Mouse (Mus musculus): ENCODE measurements around the gene Lmntd1.

Gene Lmntd1

DNA sequence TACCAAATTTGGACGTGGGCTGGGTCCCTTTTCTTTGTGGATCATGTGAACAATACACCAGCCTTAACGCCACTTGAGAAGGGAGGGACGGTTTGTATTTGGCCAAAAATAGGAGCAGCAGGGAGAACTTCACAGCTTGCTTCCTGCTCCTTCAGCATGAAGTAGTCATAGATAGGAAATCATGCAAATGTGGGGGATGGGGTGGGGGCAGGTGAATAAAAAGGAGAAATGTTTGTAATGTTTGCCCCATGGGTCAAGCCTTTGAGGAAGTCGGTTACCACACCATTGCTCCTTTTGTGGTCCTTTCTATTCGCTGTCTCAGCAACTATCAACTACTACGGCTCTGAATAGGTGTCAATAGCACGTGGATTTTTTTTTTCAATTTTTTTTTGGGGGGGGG is 60.9 kb downstream of the Lmntd1 start:
- DNase-seq (ENCODE audit: low read depth, low spot score), result peak; percentile 59
- H3K27me3 ChIP-seq (ENCODE audit: control insufficient read depth, insufficient read depth, low read length, poor library complexity, severe bottlenecking), result no peaks in the 10 kb centered on the region
- H3K36me3 ChIP-seq (ENCODE audit: control insufficient read depth, insufficient read depth, low read length, poor library complexity, severe bottlenecking), result no peaks in the 10 kb centered on the region

DNA sequence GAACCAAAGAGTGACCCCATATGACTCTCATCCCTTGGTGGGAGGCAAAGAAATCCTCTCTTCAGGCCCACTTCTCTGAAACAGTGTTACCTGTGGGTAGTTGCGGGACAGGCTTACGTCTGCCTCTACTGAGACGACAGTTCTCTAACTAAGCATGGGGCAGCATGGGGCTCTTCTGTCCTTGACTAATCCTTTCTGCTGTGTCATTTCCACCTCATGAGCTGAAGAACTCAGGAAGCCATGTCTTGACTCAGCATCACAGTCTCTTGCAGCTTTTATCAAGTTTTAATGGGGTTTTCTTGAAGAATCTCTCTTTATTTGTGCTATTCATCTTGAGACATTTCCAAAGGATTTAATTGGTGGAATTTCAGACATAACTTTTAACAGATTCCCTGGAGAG is 61.3 kb downstream of the Lmntd1 start:
- DNase-seq (ENCODE audit: low read depth, low spot score), result peak; percentile 12
- no peaks in the 10 kb centered on the region for H3K36me3 ChIP-seq (ENCODE audit: control insufficient read depth, insufficient read depth, low read length, poor library complexity, severe bottlenecking)
- no peaks in the 10 kb centered on the region for H3K27me3 ChIP-seq (ENCODE audit: control insufficient read depth, insufficient read depth, low read length, poor library complexity, severe bottlenecking)

DNA sequence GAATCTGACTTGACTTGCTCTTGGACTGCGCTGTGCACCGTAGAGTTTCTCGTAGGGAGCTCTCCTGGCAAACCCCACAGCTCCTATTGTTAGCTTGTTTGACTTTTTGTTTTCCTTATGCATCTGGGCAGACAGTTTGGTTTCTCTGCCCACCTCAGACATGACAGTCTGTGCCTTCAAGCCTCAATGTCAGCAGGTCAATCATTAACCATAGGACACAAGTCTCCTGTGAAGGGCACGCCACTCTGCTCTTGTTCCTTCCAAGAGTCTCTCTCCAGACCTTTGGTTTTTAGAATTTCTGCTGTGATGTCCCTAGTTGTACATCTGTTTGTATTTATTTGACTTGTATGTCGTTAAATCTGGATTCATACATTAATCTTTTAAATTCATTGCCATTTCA is 63.1 kb downstream of the Lmntd1 start:
- Histone ChIP-seq H3K36me3 (ENCODE audit: control insufficient read depth, insufficient read depth, low read length, poor library complexity, severe bottlenecking) (no peaks in the 10 kb centered on the region), H3K27me3 (ENCODE audit: control insufficient read depth, insufficient read depth, low read length, poor library complexity, severe bottlenecking) (no peaks in the 10 kb centered on the region)
- no peak for DNase-seq (ENCODE audit: low read depth, low spot score)

DNA sequence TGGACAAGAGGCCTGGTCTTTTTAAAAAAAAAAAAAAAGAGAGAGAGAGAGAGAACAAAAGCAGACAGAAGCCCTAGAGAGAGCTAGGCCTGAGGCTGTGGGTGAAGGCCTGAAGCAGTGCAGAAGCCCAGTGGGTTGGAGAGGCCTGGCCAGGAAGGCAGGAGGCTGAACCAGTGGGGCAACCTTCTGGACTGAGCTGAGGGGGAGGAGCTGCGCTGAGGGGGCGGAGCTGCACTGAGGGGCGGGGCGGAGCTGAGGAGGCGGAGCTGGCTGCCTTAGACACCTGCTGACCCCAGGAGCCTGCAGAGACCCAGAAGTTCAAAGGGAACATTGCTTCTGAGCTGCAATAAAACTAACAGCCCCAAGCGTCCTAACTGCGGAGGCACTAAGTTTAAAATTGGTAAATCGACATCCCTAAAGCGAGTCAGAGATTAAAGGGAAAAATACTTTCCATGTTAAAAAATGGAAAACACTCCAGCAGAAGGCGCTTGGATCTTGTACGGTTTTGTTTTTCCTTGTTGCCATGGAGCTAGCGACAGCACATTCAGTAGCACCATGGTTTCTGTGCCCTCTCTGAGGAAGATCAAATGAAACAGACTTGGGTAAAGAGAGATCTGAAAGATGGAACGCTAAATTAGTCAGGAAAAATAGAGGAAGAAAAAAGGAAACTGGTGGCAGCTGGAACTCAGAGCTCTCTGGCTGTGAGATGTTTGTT is 68.0 kb downstream of the Lmntd1 start:
- no peaks in the 10 kb centered on the region for H3K27me3 ChIP-seq (ENCODE audit: control insufficient read depth, insufficient read depth, low read length, poor library complexity, severe bottlenecking)
- no peaks in the 10 kb centered on the region for H3K36me3 ChIP-seq (ENCODE audit: control insufficient read depth, insufficient read depth, low read length, poor library complexity, severe bottlenecking)
- no peak for DNase-seq (ENCODE audit: low read depth, low spot score)

DNA sequence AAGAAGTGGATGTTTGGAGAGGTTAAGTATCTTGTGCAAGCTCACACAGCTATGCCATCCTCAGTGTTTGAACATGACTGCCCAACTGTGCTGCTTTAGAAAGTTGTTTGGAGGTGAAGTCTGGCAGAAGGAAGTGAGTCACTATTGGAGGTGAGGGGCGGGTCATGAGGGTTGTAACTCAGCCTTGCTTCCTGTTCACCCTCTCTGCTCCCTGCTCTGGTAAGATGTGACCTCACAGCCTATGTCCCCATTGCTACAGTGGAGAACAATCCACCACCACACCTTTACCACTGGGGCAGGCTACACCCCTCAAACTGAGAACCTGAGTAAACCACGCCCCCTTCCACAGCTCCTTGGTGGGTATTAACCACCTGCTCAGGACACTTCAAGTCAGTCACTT is 69.3 kb downstream of the Lmntd1 start:
- H3K36me3 ChIP-seq (ENCODE audit: control insufficient read depth, insufficient read depth, low read length, poor library complexity, severe bottlenecking), result no peaks in the 10 kb centered on the region
- H3K27me3 ChIP-seq (ENCODE audit: control insufficient read depth, insufficient read depth, low read length, poor library complexity, severe bottlenecking), result no peaks in the 10 kb centered on the region
- DNase-seq (ENCODE audit: low read depth, low spot score), result peak; percentile 29

DNA sequence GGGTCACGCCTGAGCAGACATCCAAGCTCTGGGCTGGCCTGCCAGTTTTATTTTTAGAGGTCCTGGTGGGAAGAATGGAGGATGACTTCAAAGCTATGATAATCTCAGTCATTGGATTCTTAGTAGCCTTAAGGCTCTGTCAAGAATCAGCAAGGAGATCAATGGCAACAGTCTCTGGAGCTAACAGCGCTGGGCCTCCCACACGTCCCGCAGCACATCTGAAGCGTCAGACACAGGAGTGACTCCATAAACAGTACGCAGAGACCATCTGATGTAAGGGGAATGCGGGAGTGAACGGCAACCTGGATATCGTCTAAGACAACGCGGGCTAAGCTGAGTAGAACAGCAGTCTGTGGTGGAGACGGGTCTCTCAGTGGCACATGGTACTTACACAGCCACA is 69.8 kb downstream of the Lmntd1 start:
- Histone ChIP-seq H3K36me3 (ENCODE audit: control insufficient read depth, insufficient read depth, low read length, poor library complexity, severe bottlenecking) (no peaks in the 10 kb centered on the region), H3K27me3 (ENCODE audit: control insufficient read depth, insufficient read depth, low read length, poor library complexity, severe bottlenecking) (no peaks in the 10 kb centered on the region)
- no peak for DNase-seq (ENCODE audit: low read depth, low spot score)

DNA sequence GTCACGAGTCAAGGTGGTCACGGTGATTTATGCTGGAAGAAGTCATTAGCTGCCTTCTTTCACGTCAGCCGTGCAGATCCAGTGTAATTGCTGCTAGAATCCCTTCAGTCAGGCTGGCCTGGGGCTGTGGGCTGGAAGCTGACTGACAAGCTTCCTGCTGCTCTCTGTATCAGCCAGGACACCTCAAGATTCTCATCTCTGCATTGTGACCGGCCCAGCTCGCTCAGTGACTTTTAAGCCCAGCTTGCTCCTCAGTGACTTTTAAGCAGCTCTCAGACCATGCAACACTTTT is 74.6 kb downstream of the Lmntd1 start:
- H3K27me3 ChIP-seq (ENCODE audit: control insufficient read depth, insufficient read depth, low read length, poor library complexity, severe bottlenecking), result no peaks in the 10 kb centered on the region
- H3K36me3 ChIP-seq (ENCODE audit: control insufficient read depth, insufficient read depth, low read length, poor library complexity, severe bottlenecking), result no peaks in the 10 kb centered on the region
- DNase-seq (ENCODE audit: low read depth, low spot score), result no peak

DNA sequence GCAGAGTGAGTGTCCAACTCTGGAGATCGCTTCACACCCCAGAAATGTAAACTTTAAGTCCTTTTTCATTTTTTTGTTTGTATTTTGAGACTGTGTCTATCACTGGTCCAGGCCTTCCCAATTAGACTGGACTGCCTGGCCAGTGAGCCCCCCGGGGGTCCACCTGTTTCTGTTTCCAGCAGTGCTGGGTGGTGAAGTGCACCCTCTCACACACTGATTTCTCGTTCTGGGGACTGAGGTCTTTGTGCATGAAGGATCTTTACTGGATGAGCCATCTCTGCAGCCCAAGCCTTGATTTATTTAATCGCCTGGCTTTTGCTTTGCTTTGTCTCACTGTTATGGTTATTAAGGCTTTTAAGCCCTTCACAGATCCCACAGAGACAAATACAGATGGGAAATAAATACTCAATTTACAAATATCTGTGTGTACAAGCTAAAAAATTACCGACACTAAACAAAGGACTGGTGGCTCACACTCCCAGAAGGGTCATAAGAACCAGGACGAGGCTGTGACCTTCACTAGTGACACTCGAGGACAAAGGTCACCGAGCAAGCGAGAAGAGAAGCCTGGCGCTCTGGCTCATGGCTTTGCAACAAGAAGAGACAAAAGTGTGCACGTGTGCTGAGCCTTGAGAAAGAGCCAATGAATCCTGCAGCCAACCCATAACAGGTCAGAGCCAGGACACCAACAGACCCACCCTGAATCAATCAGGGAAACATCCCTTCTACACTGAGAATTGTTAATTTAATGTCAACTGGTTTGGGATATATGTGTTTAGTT is 75.1 kb downstream of the Lmntd1 start:
- H3K36me3 ChIP-seq (ENCODE audit: control insufficient read depth, insufficient read depth, low read length, poor library complexity, severe bottlenecking), result no peaks in the 10 kb centered on the region
- DNase-seq (ENCODE audit: low read depth, low spot score), result no peak
- H3K27me3 ChIP-seq (ENCODE audit: control insufficient read depth, insufficient read depth, low read length, poor library complexity, severe bottlenecking), result no peaks in the 10 kb centered on the region

DNA sequence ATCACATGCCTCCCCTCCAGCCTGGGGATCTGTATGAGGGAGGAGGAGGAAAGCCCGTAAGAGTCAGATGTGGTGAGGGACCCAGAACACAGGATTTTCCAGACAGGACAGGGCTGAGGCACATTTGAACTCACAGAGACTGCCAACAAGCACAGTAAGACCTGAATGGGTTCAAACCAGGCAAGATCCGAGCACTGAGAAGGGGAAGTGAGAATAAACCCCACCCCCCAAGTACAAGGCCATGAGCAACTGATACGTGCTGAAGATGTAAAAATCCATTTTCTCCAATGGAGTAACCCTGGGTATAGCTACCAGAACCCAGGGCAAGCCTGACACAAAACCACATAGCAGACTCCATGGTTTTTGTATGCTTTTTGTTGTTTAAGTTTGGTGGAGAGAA is 83.7 kb downstream of the Lmntd1 start:
- no peaks in the 10 kb centered on the region for H3K27me3 ChIP-seq (ENCODE audit: control insufficient read depth, insufficient read depth, low read length, poor library complexity, severe bottlenecking)
- H3K36me3 ChIP-seq (ENCODE audit: control insufficient read depth, insufficient read depth, low read length, poor library complexity, severe bottlenecking), result no peaks in the 10 kb centered on the region
- peak; percentile 51 for DNase-seq (ENCODE audit: low read depth, low spot score)

DNA sequence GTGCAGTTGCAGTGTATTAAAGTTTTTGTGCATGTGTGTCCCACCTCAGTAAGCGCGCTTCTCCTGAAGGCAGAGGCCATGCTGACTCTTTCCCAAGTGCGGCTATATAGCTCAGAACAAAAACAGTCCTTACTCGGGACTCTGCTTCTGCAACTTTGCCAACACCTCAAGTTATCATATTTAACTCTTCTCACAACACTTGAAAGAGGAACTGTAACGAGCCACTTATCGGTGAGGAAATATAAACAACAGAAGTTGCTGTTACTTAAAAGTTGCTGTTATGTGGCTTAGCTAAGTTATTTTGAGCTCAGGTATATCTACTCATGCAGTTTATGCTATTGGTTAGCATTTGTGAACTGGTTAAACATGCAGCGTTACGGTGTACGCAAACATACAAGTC is 90.8 kb downstream of the Lmntd1 start:
- no peak for DNase-seq (ENCODE audit: low read depth, low spot score)
- no peaks in the 10 kb centered on the region for H3K36me3 ChIP-seq (ENCODE audit: control insufficient read depth, insufficient read depth, low read length, poor library complexity, severe bottlenecking)

DNA sequence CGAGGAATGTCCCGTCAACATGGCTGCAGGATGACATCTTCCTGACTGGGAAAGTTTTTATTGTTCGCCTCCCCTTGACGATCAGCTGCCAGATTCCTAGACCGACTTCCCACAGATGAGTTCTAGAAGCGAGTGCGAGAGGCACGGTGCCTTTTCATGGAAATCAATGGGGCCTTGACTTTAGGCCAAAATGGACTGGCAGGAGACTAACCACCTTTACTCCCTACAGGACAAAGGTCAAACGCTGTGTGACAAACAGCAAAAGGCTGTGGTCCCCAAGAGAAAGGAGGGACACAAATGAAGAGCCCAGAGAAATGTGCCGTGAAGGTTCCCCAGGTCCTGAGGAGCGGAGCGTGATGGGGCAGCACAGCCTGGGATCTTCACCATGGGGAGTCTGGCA is 91.5 kb downstream of the Lmntd1 start:
- Histone ChIP-seq H3K27me3 (ENCODE audit: control insufficient read depth, insufficient read depth, low read length, poor library complexity, severe bottlenecking) (no peaks in the 10 kb centered on the region), H3K36me3 (ENCODE audit: control insufficient read depth, insufficient read depth, low read length, poor library complexity, severe bottlenecking) (no peaks in the 10 kb centered on the region)
- no peak for DNase-seq (ENCODE audit: low read depth, low spot score)

More for the DNA sequence above, 90.8 kb downstream of the Lmntd1 start:
- H3K27me3 ChIP-seq (ENCODE audit: control insufficient read depth, insufficient read depth, low read length, poor library complexity, severe bottlenecking), result no peaks in the 10 kb centered on the region

DNA sequence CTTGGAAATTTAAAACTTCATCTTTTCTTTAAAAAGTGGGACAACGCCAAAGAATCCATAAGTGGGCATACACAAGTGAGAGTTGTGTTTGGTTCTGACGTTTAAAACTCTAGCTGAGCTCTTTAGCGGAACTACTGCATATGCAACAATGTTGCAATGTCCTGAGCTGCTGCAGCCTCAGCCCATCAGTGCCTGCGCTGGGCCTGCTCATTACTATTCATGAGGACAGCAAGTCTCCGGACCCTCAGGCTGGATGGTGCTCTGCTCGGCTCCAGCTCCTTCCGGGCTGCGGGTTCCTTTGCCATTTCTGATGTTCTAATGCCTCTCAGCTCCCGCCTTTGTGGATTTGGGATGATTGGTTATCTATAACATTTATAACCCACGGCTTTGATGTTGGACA is 97.1 kb downstream of the Lmntd1 start:
- no peak for DNase-seq (ENCODE audit: low read depth, low spot score)
- H3K27me3 ChIP-seq (ENCODE audit: control insufficient read depth, insufficient read depth, low read length, poor library complexity, severe bottlenecking), result no peaks in the 10 kb centered on the region
- H3K36me3 ChIP-seq (ENCODE audit: control insufficient read depth, insufficient read depth, low read length, poor library complexity, severe bottlenecking), result no peaks in the 10 kb centered on the region

DNA sequence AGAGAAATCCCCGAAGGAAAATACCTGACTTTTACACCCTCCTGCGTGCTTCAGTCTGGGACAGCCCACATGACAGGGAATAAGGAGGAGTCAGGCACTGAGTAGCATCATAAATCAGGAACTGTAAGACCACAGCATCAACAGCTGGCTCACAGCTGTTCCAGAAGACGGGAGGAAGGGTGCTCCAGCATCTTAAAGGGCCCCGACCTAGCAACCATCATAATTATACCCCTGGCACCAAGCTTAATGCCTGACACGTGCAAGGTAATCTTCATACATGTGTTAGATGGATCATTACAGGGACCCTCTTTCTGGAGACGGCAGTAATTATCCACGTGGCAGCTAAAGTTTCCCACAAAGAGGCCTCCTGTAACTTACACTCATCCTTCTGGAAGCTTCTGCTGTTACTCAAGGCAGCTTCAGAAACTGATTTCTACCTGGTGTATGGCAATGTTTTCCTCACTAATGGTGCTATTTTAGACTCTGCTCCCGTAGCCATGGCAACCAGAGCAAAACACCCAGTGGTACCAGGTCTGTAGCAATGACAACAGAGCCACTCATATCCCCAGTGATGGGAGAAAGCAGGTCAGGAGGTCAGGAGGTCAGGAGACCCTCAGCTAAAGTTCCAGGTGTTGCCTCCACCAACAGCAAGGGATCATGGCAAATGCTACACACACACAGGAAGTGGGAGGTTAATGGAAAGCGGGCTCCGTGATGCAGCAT is 98.1 kb downstream of the Lmntd1 start:
- DNase-seq (ENCODE audit: low read depth, low spot score), result no peak
- Histone ChIP-seq H3K36me3 (ENCODE audit: control insufficient read depth, insufficient read depth, low read length, poor library complexity, severe bottlenecking) (no peaks in the 10 kb centered on the region), H3K27me3 (ENCODE audit: control insufficient read depth, insufficient read depth, low read length, poor library complexity, severe bottlenecking) (no peaks in the 10 kb centered on the region)

DNA sequence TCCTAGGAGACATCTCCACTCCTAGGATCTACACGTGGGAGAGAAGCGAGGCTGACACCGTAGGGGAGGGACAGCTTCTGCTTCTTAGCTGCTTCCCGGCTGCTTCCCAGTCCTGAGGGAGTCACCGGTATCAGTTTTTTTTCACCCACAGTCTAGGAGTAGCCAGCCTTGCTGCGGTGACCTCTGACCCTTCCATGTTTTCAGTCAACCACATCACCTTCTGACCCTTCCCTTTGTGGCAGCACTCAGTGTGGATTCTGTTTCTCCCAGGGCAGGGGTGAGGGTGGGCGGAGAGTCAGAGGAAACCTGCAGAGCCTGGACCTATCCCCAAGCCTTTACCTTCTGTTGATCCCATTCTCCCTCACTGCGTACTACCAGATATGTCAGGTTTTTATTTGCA is 102.9 kb downstream of the Lmntd1 start:
- no peak for DNase-seq (ENCODE audit: low read depth, low spot score)
- Histone ChIP-seq H3K36me3 (ENCODE audit: control insufficient read depth, insufficient read depth, low read length, poor library complexity, severe bottlenecking) (no peaks in the 10 kb centered on the region), H3K27me3 (ENCODE audit: control insufficient read depth, insufficient read depth, low read length, poor library complexity, severe bottlenecking) (no peaks in the 10 kb centered on the region)

DNA sequence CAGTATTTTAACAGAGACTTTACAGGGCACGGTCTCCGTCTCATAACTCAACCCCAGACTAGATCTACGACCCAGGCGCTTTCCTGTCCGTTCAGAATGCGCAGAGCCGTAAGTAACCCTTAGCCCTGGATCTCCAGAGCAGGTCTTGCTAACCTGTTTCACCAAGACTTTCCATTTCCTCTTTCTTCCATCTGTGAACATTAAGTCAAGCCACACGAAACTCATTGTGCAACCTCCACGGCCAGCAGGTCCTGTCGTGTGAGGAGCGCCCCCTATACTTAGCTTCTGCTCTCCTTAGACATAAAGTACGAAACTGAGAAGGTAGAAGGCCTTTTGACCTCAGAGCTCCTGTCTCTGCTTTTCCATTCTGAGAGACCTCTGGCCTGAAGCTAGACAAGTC is 105.3 kb downstream of the Lmntd1 start:
- peak; percentile 69 for DNase-seq (ENCODE audit: low read depth, low spot score)
- no peaks in the 10 kb centered on the region for H3K27me3 ChIP-seq (ENCODE audit: control insufficient read depth, insufficient read depth, low read length, poor library complexity, severe bottlenecking)
- H3K36me3 ChIP-seq (ENCODE audit: control insufficient read depth, insufficient read depth, low read length, poor library complexity, severe bottlenecking), result no peaks in the 10 kb centered on the region

Measured in splenic B cell, adult 2 months (primary cell).